Mouse (Mus musculus) mouse trophoblast stem cell (cell line): ENCODE results near the gene Ppfia1.

Source experiments
- in situ Hi-C, 2 experiments: fragments of 300-500 bp; cut with MseI, MboI; formaldehyde crosslinking; loops; 2 replicates in 1 of 2; 3 replicates in 1 of 2; pipeline ENCODE4 v1.15.1; 2025

The Ppfia1 gene

GRCm38 (mm10) chr7:144553237-144554122 is at the start of gene Ppfia1:
TSS of gene Ppfia1 (minus strand) at chr7:144553729.
- in situ Hi-C loops: no loop called here

- in situ Hi-C loops: no loop called here
These were observed 46.9 kb upstream of the Ppfia1 start for GRCm38 (mm10) chr7:144600333-144600900.

GRCm38 (mm10) chr7:144589508-144589907 is 36.0 kb upstream of the Ppfia1 start:
- in situ Hi-C loops: loop anchor here (5.0 kb wide), 1 partner anchor 188 kb away; no protein-coding TSS in a partner anchor

- in situ Hi-C loops: loop anchor here (5.0 kb wide), 1 partner anchor 190 kb away; no protein-coding TSS in a partner anchor
These were observed 33.8 kb upstream of the Ppfia1 start for GRCm38 (mm10) chr7:144587291-144587690.

GRCm38 (mm10) chr7:144585648-144586047 is 32.1 kb upstream of the Ppfia1 start:
- in situ Hi-C loops: loop anchor here (5.0 kb wide), 1 partner anchor 192 kb away; no protein-coding TSS in a partner anchor

- in situ Hi-C loops: no loop called here
These were observed 30.1 kb upstream of the Ppfia1 start for GRCm38 (mm10) chr7:144583619-144584018.

GRCm38 (mm10) chr7:144582284-144582980 is 28.9 kb upstream of the Ppfia1 start, which contains the start of gene Fadd:
TSS of gene Fadd (minus strand) at chr7:144582463.
- in situ Hi-C loops: no loop called here

- in situ Hi-C loops: no loop called here
These were observed 28.2 kb upstream of the Ppfia1 start for GRCm38 (mm10) chr7:144581559-144582283.

GRCm38 (mm10) chr7:144577876-144578275 is 24.3 kb upstream of the Ppfia1 start:
- in situ Hi-C loops: no loop called here

GRCm38 (mm10) chr7:144572234-144572633 is 18.7 kb upstream of the Ppfia1 start:
- in situ Hi-C loops: no loop called here

- in situ Hi-C loops: no loop called here
These were observed 18.1 kb upstream of the Ppfia1 start for GRCm38 (mm10) chr7:144571598-144571997.

- in situ Hi-C loops: no loop called here
These were observed 15.9 kb upstream of the Ppfia1 start for GRCm38 (mm10) chr7:144569428-144569827.

GRCm38 (mm10) chr7:144568091-144568490 is 14.6 kb upstream of the Ppfia1 start:
- in situ Hi-C loops: no loop called here

GRCm38 (mm10) chr7:144566921-144567682 is 13.6 kb upstream of the Ppfia1 start:
- in situ Hi-C loops: no loop called here

GRCm38 (mm10) chr7:144563456-144564155 is 10.1 kb upstream of the Ppfia1 start:
- in situ Hi-C loops: no loop called here

GRCm38 (mm10) chr7:144562016-144562415 is 8.5 kb upstream of the Ppfia1 start:
- in situ Hi-C loops: no loop called here

- in situ Hi-C loops: no loop called here
These were observed 7.1 kb upstream of the Ppfia1 start for GRCm38 (mm10) chr7:144560594-144560993.

GRCm38 (mm10) chr7:144558552-144558951 is 5.0 kb upstream of the Ppfia1 start:
- in situ Hi-C loops: no loop called here

- in situ Hi-C loops: no loop called here
These were observed 569 bp upstream of the Ppfia1 start for GRCm38 (mm10) chr7:144554123-144554472.

- in situ Hi-C loops: no loop called here
These were observed 1.3 kb downstream of the Ppfia1 start for GRCm38 (mm10) chr7:144552274-144552673.
